Mouse (Mus musculus) urinary bladder, postnatal 36 days (tissue): Measurements from ENCODE around the gene Crmp1.

ENCODE experiments used
- DNase-seq, 2 experiments: peaks; one replicate each; pipeline ENCODE4 v3.0.0; 2022; ENCODE audit warnings: low spot score in 2 of 2, mixed read lengths in 1 of 2

Gene Crmp1

DNA sequence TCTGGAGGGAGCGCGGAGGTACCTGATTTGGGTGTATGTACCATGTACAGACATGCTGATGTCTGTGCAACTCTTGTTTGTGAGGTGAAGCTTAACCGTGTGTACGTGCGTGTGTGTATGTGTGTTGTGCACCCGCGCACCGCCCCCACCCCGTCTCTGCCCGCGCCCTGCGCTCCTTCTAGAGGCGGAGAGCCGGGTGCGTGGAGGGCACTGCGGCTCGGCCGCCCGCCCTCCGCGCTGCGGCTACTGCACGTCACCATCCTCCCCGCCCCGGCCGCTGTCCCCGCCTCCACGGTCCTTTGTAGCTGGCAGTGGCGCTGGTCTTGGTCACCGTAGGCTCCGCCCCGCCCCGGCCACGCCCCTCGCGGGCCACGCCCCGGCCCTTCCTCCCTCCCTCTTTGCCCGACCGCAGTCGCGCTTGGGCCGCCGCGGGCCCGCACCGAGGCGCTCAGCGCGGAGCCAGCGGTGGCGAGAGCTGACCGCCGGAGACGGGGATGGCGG is at the start of gene Crmp1:
TSS of gene Crmp1 (plus strand) at position 290 of the 501 bp plus-strand sequence.
- DNase-seq, result no peak

DNA sequence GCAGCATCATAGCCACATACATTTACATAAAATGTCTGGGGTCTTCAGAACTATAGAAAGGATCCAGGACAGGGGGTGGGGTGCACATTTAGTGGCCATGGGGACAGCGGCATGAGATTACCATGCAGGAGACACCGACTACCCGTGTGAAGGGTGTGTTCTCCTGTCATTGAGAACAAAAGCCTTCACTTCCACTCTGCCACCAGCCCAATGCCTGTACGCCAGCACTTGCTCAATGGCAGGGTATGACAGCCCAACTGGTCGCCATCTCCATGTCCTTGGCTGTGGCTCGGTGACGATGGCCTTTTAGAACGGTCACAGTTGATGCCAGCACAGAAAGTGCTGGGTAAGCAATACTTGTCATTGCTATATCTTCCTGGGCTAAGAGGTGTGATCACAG is 45.5 kb upstream of the Crmp1 start:
- DNase-seq, result no peak

DNA sequence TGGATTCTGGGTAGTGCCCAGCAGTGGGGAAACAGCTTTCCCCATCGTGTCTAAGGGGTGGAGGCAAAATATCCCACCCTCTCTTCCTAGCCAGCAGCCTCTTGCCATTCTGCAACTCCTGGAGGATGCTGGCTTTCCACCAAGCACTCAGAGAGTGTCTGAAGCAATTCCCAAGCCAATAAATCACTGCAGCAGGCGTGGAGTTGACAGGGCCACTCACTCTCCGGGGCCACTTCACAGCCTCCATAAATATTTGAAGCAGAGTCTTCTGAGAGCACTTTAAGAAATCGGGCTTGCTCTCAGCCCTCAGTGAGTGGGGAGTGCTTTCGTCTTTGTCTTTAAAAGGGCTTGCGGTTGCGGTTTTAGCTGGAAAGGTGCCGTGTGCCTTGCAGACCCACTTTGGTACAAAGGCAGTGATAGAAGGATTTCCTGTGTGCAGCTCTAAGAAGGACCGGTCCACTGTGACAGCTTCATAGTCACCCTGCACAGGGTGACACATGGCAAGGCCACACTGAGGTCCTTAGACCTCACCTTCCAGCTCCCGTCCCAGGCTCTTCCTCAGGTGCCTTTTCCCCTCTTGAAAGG is 45.0 kb upstream of the Crmp1 start:
- no peak for DNase-seq

DNA sequence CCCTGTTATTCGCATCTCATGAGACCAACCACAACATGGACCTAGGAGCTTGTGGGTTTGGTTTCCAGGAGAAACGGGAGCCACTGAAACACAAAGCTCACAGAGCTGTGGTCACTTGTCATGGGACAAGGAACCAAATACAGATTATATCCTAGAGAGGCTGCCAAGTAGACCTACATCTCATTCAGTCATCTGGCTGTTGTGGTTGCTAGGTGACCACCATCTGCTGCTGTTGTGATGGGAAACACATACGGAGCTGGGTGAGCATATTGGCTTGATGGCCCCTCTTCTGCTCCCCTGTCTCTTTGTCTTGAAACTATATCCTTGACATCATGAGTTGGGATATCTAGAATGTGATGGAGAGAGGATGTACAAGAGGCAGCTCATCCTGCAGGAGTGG is 44.3 kb upstream of the Crmp1 start:
- no peak for DNase-seq

DNA sequence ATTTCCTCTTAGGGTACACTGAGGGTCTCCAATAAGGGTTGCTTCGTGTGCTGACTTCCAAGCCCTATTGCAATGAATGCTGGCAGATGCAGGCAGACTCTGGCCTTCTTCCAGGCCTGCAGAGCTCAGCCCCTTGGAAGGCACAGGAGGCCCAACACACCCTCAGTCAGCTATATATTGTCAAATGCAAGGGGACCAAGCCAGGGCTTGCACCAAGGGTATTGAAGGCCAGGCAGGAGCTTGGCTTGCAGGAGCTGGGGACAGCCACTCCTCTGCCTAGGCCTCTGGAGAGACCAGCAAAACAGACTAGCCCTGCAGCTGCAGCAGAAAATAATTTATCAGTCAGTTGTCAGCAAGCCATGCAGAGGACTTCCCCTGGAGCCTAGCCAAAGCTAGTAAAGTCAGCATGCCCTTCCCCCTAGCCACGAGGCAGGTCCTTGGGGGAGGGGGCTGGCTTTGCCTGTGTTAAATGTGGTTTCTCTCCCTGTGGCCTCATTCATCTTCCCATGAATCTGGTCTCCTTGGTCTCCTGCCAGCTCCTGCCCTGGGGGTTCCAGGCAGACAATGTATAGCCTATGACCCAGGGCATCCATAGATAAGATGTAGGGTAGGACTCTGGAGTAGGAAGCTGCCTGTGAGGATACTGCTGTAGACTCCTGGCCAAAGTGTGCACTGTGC is 43.6 kb upstream of the Crmp1 start:
- no peak for DNase-seq

DNA sequence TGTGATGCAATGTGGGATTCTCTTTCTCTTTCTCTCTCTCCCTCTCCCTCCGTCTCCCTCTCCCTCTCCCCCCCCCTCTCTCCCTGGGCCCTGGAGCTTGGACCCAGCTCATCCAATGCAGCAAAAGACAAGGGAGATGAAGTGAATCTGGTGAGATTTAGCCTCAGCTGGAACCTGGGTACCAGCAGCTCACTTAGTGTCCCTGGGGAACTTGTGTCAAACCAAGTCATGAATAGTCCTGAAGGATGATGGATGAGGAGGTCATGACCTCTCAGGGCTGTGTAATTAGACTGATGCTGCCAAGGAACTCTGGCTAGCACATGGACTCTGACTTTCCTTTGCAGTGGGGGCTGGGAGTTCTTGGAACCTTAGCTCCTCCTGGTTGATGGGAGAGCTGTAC is 39.5 kb upstream of the Crmp1 start:
- DNase-seq, result no peak

DNA sequence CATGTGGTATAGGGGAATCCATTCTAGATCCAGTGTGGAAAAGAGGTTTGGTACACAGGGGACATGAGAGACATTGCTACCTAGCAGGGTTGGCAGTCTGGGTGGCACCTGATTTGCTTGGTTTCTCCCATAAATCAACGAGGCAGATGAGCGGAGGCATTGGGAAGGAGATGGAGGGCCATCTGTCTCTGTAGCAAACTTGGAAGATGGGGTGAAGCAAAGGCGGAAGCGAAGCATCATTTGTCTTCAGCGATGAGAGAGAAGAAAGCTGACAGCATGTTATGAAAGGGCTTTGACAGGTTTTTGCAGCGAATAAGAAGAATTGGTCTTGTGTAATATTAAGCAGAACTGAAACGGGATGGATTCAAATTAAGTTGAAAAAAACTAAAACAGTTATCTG is 36.9 kb upstream of the Crmp1 start:
- DNase-seq, result no peak

DNA sequence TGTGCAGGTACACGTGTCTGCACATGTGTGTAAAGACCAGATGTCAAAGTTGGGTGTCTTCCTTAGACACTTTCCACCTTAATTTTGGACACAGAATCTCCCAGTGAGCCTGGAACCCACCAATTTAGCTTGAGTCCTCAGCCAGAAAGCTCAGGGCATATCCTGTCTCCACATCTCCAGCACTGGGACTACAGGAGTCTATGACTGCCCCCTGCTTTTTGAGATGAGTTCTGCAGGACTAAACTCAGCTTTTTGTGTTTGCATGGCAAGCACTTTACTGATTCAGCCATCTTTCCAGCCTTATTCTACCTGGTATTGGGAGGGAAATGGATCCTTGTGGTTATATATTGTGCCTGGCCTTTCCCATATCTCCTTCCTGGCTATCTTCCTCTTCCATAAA is 36.3 kb upstream of the Crmp1 start:
- DNase-seq, result no peak

DNA sequence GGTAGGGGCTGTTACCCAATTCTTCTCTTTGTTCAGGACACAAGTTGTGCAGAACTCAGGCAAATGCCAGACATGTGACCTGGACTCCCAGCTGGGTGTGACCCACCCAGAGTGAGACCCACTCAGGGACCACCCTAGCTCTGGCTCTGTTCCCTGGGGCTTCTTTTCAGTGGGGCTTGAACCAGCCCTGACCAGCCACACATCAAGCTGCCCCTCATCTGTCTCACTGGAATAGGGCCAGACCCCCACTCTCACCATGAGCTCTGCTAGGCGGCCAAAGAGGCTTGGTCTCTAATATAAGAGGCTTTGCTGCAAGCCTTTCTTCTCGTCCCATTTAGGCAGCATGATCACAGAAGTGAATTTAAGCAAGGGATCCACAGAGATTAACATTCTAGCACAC is 35.4 kb upstream of the Crmp1 start:
- DNase-seq, result no peak

DNA sequence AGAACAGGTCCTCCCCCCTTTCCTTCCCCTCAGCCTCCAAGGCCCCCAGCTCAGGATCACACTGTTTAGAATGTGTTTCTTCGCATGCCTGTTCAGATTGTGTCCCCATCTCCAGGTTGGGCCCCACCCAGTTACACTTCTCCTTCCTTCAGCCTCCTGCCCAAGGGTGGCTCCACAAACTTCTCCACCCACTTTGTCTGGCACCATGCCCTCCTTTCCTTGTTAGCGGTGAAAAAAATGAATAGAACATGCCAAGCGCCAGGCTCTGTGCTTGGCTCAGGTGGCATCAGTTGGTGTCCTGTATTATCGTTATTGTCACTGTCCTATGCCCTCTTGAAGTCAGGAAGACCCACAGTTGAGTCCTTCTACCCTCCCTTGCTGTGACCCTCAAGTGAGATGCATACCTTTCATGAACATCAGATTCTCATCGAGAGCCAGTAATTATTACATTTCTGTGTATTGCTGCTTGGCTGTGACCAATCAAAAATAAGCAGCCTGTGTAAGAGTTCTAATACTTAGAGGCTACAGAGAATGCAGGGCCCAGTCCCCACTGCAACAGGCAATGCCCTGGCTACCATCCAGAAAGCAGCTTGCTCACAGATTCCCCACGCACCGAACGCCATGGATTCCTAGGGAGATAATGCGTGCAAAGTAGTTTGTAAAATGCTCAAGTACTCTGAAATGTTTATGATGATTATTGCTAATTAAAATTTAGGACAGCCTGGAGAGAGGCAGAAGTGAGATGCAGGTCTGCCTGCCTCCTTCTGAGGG is 28.6 kb upstream of the Crmp1 start:
- no peak for DNase-seq

DNA sequence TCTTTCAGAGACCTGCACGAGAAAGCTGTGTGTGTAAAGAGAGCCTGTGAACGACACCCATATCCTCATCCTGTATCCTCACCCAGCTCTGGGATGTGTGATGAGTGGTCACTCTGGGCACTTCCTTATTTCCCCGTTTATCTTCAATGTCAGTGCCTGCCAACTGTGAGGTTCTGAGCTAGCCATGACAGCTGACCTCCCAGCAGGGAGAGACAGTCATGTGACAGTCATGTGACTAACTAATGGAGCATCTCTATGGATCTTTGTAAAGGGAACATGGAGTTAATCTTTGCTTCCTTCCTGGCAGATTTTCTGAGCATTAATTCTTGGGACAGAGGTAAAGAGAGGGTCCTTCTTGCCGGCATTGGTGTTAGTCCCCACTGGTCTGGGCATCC is 28.0 kb upstream of the Crmp1 start:
- no peak for DNase-seq

DNA sequence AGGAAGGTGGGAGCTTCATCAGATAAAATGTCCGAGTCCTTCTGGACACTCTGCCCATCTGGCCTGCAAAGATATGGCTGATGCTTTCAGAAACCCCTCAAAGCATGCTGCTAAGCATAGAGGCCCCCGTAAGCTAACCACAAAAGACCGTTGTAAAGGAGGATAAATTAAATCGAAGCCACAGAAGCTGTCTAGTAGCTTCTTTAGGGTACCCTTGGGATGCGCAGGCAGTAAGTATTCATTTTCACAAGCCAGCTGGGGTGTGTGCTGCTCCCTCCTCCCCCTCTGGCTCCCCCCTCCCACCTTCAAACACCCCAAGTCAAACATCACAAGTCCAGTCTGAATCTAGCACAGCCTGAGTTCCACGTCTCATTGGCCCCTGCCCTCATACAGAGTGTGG is 27.1 kb upstream of the Crmp1 start:
- DNase-seq, result no peak

DNA sequence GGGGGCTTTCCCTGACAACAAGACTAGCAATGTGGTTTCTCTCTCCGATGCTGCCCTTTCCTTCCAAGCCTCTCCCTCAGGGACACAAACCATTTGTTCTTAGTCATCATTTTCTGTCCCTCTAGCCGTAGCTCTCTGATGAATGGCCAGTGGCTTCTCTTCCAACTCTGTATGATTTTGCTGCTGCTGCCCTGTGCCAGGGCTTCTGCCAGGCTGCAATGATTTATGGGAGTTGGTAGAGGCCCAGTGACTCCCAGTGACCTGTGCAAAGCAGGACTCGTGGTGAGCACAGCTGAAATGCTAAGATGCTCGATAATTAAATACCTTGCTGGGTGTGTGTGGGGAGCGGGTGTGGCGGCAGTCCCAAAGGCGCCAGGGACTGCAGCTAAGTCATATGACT is 26.5 kb upstream of the Crmp1 start:
- DNase-seq, result no peak

DNA sequence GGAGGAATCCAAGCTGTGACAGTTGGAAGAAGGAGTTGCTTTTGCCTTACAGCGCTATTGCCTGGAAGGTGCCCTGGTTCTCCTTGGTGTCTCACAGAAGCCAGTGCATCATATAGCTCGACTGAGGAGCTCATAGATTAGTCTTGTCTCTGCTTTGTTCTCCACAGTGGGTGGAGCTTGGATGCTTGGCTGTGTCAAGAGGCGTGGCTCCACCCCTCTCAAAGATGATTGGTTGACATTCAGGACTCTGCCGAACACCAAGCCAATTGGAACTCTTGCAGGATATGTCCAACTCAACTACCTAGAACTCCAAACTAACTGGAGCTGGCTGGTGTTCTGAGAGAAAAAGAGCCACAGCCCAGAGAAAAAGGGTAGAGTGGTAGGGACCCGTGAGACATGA is 22.1 kb upstream of the Crmp1 start:
- DNase-seq, result no peak

DNA sequence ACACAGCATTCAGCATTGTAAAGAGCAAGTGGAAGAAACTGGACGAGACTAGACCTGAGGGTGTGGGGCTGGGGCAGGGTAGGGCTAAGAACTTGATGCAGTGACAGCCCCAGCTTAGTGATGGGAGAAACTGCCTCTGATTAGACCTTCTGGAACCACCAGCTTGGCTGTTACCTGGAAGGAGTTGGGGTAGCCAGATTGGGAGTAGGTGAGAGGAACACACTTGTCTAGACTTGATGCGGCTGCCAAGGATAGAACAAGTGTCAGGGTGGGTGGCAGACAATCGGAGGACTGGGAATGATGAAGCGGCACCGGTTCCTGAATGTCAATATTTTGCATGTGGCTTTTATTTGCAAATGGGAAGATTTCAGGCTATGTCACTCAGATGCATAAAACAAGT is 21.2 kb upstream of the Crmp1 start:
- DNase-seq, result no peak

DNA sequence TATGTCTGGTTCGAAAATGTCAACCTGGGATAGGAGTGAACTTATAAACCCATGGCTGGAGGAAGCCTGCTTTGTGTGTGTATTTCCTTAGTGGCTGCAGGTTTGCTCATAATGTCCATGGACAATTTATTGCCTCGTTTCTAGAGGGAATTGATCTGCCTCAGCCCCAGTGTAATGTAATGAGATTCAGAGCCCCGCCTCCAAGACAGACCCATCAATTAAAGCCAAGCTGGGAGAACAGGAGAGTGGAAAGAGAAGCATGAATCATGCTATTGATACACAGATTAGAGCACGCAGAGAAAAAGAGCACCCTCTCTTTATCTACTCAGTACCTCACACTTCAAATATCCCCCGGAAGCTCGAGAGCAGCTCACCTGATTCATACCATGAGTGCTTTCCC is 20.2 kb upstream of the Crmp1 start:
- DNase-seq, result no peak

DNA sequence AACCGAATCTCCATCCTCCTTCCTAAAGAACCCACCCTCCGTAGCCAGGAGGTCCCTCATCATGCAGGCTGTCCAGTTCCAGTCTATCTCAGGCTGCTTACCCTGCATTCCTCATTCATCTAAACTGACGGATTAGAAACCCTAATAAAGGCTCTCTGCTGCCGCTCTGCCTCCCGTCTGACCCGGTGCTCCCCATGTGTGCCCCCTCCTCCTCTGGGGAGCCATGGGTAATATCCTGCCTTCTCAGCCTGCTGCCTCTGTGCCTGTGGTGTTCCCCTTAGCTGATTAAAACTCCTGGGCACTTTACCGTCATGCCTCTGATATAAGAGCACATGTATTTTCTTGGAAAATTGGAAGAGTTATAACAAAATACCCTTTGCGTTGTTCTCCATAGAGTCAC is 19.4 kb upstream of the Crmp1 start:
- DNase-seq, result no peak

DNA sequence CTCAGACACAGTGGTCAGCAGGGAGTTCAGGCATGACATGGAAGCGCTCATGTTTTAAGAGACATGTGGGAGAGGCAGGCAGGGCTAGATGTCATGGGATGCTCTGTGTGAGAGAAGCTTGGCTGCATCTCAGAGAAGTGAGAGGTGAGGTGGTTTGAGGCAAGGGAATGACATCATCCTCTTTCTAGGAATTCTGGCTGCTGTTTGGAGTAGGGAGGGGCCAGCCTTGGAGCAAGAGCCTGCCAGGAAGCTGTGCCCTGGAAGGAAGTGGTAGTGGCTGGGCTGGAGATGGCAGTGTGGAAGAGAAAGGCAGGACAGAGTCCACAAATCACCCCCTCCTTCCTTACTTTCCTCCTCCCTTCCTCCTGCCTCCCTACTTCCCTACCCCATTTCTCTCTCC is 16.0 kb upstream of the Crmp1 start:
- no peak for DNase-seq

DNA sequence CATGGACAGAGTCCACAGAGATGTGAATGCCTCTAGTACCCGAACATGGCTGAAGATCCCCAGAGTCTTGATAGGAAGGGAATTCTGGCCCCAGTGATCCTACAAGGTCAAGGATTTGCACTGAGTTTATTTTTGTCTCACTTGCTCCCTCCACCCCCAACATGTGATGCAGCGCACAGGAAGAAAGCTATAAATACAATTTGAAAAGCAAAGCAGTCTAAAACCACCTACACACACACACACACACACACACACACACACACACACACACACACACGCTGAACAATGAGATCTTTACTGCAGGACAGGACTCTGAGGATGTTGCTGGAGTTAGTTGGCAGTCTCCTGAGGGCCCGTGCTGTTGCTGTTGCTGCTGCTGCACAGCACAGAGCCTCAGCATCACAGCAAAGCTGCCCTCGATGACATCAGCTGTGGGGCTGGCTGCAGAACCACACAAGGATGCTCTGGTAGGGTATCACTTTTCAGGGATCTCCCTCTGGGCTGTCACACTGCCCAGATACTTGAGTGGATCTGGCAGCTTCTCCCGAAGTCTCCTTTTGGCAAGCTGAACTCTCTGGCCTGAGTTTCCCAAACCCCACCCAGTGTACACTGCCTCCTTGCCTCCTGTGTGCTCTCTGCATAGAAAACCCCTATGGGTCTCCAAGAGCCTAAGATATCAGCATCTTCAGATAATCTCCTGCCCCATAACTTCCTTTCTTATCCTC is 13.6 kb upstream of the Crmp1 start:
- no peak for DNase-seq

DNA sequence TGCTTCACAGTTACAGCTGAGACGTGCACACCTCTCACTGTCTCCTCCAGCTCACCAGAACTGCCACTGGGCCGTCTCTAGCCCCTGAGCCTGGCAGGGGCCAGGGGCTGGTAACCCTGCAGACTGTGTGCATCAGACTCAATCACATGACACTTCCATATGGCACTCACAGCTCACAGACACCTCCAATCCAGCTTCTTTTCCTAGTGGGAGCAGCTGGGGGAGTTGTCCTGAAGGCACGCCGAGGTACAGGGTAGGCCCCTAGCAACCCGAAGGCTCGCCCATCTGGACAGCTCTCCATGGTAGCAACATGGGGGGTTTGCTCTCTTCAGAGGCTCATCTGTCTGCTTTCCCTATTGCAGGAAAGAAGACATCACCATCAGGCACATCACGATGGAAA is 12.8 kb upstream of the Crmp1 start:
- no peak for DNase-seq

DNA sequence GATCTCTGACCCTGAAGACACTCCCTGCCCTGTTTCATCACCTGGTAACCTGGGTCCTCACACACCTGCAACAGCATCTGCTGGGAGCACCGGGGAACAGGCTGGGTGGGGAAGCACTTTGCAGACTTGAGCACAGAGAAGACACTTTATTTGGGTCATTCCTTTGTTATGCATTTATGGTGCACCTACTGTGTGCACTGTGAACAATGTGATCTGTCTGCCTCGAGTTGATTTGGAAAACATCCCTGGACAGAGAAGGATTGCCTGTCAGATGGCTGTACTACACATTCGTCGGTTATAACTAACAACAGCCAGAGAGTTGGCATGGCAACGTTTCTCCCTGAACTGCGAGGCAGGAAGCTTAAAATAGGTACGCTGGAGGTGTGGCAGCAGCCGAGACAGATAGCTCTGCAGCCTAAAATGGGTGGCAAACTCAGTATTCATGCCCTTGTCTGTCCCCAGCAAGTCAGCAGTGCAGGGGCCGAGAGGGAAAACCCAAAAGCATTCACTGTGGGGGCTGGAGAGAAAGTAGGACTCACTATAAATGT is 8.7 kb upstream of the Crmp1 start:
- no peak for DNase-seq

DNA sequence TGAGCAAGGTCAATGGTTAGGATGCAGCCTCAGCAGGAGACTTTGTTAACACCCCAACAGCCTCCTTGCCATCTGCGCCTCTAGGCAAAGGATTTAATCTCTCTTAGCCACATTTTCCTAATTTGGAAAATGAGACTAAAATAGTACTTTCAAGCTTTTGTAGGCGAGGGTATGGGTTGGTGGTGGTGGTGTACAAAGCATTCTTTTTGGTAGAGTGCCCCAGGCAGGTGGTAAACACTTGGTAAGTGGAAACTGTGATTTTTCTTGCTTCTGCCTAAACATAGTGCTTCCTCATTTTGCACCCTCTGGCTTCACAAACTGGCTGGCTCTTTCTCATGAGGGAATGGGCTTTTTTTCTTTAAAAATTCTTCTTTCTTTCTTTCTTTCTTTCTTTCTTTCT is 3.1 kb upstream of the Crmp1 start:
- no peak for DNase-seq
